Mouse (Mus musculus) liver, embryonic 14.5 days (tissue): ENCODE results near the gene Angptl4.
"Not testable (repeated sequence)": the region's sequence is repeated elsewhere in the genome, so short reads cannot be mapped to it uniquely, and the experiment has no call there.

Experiments used
- CTCF ChIP-seq: IDR thresholded peaks from 2 replicates; pipeline ENCODE4 v1.5.1; 2016; ENCODE audit warnings: antibody characterized with exemption, low read depth, control low read depth
- EP300 ChIP-seq: IDR thresholded peaks from 2 replicates; pipeline ENCODE4 v1.6.1; 2016; ENCODE audit warnings: antibody characterized with exemption, low read depth

GRCm38 (mm10) chr17:33823171-33823570, 41.5 kb upstream of the Angptl4 start:
- not testable (repeated sequence) for TF ChIP-seq CTCF, EP300
